Mouse (Mus musculus) cerebellum, adult (tissue): ENCODE measurements around the gene Tdp2.
"Not testable (repeated sequence)": the region's sequence is repeated elsewhere in the genome, so short reads cannot be mapped to it uniquely, and the experiment has no call there.

Experiments
- ATAC-seq: cut with Nextera tagmentation; 2 replicates; pipeline ENCODE4 v1.9.2; 2017; ENCODE audit warnings: mild to moderate bottlenecking, moderate library complexity, mixed read lengths; ENCODE audit not compliant: insufficient number of reproducible peaks, low FRiP score, low TSS enrichment

The Tdp2 gene

DNA sequence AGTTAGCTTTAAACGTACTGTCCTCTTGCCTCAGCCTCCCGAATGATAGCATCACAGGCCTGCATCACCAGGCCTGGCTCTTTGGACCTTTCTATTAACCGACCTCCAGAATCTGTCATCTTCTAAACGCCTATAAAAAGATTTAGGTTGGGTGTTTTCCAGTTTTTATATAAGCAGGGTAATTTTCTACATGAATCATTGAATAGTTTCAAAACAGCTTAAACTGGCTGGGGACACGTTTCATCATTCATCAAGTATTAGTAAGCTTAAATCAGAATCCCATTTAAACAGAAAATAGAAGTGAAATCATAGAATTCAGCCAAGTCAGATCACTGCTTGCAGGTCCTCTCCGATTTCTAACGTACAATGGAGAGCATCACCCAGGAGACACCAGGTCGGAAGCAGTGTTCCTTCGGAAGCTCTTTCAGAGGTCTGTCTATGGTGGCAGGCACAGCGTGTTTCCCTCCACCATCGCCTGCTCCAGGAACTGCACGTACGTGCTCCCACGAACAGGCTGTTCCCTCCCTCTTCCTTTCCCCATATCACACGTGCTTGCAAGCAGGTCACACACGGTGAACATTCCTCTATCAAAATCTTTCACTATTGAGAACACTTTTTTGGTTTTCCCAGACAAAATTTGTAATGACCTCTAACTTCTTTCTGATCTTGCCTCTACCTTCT, 8.7 kb upstream of the Tdp2 start:
- ATAC-seq = no peak

DNA sequence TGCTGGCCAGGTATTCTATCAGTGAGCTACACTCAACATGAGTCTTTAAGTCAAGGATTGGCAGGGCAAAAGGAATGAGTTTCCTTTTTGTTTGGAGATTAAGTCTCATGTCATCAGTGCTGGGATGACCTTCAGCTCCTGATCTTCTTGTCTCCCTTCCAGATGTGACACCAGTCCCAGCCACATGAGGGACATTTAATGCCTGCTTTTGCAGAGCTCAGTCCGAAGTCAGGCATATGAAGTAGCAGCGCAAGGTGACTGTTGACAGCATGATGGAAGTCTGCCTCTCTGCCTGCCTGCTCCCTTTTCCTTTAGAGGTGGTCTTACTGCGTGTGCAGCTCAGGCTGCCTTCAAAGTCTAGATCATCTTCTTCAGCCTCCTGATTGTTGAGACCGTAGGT, 6.8 kb upstream of the Tdp2 start:
- ATAC-seq = no peak

DNA sequence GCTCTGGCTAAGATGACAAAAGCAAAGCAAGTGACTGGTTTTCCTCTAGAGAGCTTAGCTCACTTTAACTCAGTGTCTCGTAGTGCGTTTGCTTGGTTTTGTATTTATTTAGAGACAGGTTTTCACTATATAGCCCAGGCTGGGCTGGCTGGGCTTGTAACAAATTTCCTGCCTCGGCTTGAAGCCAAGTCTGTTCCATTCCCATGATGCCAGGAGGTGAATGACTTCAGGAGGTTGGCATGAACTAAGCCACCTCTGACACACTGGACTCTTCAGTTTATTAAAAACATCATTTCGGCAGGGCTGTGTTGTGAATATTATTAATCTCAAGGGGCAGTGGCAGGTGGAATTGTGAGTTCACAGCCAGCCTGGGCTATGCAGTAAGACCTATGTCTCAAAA, 5.9 kb upstream of the Tdp2 start:
- 0 out of 2 replicates have a peak, but pooled peaks have one; percentile 56 for ATAC-seq

DNA sequence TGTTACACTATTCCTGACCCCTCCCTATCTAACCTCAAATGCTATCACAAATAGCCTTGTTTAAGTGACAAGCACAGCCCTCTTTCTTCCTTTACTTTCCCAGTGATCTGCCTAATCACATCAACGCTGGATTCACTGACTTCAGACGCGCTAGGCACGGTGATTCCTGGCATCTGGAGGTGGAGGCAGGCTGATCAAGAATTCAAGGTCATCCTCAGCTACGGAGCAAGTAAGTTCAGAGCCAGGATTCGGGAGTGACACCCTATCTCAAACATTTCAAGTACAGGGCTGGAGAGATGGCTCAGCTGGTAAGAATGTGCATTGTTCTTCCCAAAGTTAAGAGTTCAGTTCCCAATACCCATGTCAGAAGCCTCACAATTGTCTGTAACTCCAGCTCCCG, 5.4 kb upstream of the Tdp2 start:
- ATAC-seq = no peak

DNA sequence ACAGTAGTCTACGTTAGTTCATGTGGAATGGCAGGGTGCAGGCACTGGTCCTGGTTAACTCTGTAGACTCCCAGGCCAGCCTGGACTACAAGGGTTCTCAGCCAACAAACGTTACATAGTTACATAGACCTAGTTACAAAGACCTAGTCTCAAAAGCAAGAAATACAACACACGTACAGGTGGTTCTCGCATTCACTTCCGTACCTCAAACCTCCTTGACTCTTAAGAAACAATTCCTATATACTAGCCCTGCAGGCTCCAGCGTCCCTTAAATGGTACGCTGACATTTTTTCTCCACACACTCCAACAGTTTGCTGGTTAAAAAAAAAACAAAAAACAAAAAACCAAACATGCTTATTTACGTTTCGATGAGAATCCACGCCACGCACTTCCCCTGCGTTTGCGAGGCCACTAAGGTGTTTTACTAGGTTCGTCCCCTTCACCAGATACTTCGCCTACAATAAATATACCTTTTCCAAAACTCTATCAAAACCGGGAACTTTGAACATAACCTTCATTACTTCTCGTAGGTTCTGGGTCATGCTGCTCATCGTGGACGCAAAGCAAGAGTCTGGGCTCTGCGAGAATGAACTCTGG, 625 bp upstream of the Tdp2 start:
- no peak for ATAC-seq

DNA sequence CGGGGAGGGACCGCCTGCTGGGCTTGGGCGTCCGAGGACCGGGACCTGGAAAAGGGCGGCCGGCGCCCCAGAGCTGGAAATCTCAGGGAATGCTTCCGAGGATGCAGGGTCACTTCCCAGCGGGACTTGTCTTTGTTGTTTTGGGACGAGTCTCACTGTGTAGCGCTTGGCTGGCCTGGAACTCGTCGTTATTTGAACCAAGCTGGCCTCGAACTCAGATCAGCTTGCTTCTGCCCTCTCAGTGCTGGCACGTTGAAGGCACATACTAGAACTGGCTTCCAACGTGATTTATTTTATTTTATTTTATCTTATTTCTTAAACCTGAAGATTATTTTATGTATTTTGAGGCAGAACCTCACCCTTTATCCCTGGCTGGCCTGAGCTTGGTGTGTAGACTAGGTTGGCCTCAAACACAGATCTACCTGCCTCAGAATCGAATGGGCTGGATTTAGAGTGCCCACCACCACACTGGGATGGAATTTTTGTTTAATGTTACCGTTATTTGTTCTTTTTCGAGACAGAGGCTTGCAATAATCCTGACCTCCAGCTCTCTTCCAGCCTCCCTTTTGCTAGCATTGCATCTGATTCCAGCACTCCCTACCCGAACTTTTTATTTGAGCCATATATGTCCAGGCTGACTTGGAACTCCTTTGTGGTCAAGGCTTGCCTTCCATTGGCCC, 792 bp downstream of the Tdp2 start:
- ATAC-seq = no peak

DNA sequence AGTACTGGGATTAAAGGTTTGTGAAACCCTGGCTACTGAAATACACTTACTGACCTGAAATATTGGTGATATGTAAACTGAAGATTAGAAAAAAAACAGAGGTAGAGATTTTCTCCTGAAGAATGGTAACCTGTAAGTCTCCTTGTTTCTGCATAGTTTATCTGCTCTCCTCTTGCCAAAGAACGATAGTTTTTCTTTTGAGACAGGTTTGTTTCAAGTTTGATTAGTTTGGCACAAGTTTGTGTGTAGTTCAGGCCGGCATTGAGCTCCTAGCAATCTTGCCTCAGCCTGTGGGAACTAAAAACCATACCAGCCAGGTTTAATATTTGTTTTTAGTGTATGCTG, 1.3 kb downstream of the Tdp2 start:
- no peak for ATAC-seq

DNA sequence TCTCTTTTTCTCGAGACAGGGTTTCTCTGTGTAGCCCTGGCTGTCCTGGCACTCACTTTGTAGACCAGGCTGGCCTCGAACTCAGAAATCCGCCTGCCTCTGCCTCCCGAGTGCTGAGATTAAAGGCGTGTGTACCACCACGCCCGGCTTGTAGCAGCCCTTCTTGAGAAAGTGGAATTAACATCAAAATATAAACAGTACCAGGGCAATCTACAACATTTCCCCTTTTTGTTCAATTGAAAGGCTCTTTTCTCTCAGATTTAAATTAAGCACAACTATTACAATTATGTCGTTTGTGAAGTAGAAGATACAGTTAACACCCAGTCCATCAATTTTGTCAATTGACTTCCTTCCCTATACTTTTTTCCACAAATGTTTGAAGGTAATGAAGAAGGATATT, 6.3 kb downstream of the Tdp2 start:
- ATAC-seq = not testable (repeated sequence)

DNA sequence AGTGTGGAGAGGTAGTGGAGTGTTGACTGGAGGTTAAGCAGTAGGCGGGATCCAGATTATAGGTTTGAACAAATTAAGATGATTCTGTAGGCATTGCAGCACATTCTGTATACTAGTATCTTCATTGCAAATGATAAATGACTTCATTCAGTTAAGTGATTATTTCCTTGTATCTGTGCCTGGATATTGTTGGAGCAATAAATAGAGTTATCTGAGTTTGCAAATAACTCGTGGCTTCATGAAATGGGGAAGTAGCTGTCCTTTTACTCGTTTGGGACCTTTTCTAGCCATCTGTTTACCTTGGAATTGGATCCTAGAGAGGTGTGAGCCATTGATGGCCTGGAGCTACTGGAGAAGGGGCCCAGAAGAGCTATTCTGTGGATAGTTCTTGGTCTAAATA, 8.4 kb downstream of the Tdp2 start:
- ATAC-seq = no peak

DNA sequence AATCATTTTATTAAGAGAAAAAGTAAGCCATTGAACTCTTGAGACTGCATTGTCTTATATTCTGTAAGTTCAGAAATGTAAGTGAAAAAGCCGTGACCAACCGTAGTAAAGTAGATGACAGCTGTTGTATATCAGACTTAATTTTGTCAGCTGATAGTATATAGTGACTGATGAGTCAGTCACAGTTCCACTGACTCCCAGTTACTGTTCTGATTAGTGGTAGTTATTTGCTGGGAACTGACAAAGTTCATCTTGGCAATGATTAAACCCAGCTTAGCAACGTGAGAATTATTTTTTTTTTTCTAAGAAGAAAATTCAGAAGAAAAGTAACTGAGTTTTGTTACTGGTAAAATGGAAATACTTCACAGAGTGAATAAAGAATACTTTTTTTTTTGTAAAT, 10.2 kb downstream of the Tdp2 start:
- ATAC-seq = no peak

DNA sequence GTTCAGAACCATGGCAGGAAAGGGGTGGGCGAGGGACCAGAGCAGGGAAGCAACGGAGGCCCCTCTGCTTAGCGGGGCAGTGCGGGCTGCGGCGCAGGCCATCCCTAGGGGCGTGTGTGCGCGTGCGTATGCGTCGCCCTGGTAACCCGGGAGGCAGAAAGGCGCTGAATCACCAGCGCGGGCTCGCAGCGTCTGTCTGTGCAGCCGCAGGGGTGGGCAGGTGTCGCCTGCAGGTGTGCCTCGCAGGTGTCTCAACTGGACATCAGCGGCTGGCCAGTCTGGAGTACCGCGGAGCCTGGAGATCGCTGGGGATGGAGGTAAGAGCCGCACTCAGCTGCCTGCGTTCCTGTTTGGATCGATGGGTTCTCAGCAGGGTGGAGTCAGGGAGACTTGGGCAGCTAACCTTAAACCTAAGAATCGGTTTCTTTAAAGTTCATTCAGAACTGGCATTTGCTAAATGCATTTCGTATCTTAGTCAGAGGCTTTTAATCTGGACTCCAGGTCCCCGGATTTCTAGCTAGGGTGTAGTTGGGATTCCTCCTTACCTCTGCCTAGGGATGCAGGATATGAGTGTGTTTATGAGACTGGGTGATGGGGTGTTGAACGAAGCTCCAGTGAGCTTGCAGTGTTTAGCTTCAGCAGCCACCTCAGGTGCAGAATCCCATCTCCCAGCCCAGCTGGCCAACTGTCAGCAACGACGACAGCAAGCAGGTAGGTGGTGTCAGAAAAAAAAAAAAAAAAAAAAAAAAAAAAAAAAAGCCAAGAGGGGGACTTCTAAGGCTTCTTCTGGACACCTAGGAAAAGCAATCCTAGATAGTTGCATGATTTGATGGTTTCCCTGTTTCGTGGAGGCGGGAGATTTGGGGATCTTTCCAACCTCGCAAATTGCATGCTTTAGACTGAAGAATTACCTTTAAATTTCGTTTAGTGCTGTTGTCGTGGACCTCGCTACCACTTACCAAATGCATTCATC, 13.8 kb downstream of the Tdp2 start, which contains the start of gene D130043K22Rik:
TSS of gene D130043K22Rik (plus strand) at position 153 of the 973 bp plus-strand sequence.
- peak; percentile 86 for ATAC-seq

DNA sequence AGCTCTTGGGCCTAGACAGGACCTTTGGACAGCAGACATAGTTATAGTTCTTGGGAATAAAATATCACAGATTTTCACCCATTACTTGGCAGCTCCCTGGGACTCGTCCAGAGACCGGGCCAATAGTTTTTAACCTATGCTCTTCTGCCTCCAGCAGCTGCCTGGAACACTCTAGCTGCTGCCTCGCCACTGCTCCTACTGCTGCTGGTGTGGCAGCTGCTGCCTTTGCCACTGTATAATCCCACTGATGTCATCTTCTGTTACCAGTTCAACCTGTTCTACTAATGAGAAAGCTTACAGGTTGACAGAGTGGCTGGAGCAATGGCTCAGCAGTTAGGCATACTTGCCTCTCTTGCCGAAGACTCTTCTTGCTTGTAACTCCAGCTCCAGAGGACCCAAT, 17.8 kb downstream of the Tdp2 start:
- no peak for ATAC-seq

DNA sequence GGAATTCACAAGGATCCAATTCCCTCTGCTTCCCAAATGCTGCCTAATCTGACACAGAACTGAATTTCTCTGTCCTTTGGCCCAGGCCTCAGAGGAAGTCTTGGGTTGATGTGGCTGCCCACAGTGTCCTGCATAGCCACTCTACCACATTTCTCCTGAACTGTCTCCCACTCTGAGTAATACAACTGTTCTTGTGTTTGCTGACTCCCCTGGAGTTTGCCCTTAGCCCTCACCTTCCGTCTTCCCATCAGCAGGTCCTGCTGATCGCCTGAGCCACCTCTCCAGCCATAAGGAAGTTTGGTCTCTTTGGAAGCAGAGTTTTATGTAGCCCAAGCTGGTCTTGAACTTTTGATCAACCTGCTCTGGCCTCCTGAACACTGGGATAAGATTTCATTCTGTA, 20.5 kb downstream of the Tdp2 start:
- ATAC-seq = no peak

DNA sequence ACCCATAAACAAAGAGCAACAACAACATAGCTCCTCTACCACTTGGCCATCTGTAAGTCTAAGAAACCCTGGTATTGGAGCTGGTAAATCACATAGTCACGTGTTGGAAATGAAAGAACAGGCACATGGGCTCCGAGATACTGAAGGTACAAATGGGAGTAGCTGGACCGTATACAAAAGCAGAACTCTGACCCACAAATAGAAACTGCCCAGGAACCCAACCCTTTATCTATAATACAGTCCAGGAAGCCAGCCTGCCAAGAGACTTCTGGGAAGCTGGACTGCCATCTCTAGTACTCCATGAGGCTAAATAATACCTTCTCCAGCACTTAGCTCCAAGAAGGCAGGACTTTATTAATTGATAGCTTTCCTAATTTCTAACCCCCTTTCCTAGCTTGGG, 21.1 kb downstream of the Tdp2 start:
- no peak for ATAC-seq

DNA sequence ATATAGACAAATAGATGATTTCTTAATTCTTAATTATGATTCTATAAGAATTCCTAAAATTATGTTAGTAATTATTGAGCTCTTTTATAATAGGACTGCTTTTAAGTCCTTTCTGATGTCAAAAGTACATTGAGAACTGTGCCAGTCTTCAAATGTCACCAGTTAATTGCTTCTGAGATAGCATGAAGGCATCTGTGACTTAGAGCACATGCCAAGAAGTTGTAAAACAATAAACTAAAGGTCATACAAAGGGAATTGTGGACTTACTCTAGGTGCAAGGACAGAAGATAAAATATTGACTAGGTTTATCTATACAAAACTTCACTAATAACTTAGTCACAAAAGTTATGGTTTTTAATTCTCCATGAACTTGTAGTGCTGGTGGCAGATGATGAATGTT, 27.6 kb downstream of the Tdp2 start:
- ATAC-seq = no peak

DNA sequence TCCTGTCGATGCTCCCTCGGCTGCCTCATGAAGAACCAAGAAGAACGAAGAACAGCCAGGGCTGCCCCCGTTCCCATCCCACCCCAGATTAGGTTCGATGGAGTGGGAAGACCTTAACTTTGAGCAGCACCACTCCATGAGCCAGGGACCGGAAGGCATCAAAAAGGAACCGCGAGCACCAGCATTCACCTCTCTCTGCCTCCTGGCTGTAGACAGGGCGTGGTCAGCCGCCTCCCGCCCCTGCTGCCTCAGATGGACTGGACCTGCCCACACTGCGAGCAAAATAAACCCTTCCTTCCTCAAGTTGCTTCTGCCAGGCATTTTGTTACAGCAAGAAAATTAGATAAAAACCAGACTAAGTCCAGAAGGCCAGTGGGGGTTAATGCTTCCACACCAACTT, 29.6 kb downstream of the Tdp2 start:
- no peak for ATAC-seq

DNA sequence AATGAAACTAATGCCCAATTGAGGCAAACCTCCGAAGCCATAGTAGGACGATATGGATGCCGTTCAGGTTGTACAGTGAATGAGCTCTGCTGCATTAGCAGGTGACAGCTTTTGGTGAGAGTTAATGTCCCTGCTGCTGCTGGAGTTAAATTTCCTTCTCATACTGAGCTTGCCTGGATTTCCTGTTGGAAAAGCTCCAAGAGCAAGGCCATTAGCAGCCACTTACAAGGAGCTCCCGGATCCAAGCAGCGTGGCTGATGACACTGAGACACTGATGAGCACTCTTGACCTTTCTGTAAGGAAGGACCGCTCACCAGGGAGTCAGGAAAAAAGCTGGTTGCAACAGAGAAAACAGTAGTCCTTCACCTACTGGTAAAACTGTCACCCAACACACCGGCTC, 30.5 kb downstream of the Tdp2 start:
- ATAC-seq = no peak

DNA sequence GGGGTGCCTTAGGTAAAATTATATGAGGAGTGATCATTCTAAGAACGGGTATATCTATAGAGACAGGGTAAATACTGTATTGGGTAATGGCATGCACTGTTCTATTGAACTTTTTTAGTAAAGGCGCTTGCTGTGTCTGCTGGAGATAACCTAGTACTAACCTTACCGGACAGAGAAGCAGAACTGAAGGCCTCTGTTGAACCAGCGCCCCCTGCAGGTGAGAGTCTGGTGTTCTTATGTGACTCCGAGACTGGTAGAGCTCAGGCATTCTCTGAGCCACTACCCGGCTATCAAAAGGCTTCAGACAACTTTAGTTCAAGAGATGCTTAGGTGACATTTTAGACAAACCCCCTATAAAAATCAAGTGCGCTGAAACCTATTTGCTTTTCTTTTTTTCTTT, 31.0 kb downstream of the Tdp2 start:
- peak; percentile 61 for ATAC-seq

DNA sequence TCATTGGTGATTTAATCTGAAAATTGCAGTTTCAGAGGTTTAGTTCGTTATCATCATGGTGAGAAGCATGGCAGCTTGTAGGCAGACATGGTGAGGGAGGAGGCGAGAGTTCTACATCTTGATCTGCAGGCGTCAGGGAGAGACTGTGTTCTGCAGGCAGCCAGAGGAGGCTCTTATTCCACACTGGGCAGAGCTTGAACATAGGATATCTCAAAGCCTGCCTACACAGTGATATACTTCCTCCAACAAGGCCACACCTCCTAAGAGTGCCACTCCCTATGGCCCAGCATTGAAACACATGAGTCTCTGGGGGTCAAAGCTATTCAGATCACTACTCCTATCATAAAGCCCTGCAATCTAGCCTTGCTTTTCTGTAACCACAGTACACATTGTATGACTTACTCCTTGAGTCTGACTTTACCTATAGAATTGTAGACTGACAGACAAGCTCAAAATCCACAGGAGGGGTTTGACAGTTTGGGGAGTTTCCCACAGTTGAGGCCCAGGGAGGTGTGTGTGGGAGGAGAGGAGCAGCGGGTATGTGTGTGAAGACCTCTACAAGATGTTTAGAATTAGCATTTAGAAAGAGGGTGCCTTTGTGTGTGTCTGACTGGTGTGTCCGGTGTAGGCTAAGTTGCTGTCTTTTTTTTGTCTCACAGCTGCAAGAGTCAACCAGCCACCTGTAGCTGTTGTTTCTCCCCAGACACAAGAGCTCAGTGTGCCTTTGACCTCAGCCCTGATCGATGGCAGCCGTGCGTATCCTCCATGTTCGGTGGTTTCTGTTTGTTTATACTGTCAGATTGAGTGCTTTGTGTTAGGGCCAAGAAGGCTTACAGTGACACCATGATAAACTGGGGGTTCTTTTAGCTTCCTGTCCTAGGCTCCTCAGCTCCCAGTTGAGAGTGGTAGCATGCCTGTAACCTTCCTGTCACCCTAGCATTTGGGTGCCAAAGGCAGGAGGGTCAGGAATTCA, 35.2 kb downstream of the Tdp2 start:
- no peak for ATAC-seq

DNA sequence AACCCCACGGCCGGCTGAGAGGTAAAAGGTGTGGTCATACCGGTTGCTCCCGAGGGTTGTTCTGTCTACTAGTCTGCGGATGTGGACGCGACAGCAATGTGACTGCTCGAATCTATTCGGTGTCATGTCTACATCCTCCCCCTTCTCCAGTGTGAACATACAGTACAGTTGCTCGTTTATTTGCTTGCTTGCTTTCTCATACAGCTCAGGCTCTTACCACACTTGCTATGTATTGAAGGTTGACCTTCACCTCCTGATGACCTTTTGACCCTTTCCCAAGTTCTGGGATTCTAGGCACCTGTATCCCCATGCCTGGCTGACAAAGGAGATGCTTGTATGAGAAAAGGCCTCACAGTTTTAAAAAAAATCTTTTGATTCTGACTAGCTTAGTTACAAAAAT, 36.3 kb downstream of the Tdp2 start:
- ATAC-seq = no peak
